Mouse (Mus musculus): ENCODE results near the gene Morn1. TPM values are rescaled to one million over a fixed set of nuclear protein-coding genes. Genes with fewer than 3 reads are reported as not detected.

Gene Morn1
- polyA plus RNA-seq, 1 experiment from 2014 or later, result 4.3 TPM

- ATAC-seq, result peak; percentile 80
- peak overlapping the region; percentile 54 for H3K4me2 ChIP-seq (ENCODE audit: low read depth, low read length)
- H3K27ac ChIP-seq (ENCODE audit: low read length), result peak overlapping the region; percentile 93
- peaks cover 20% of the 10 kb centered on the region for H3K4me1 ChIP-seq (ENCODE audit: control insufficient read depth, insufficient read depth, low read length)
- no peaks in the 10 kb centered on the region for H3K9me3 ChIP-seq (ENCODE audit: control insufficient read depth, low read length)
- H3K27me3 ChIP-seq (replicated peaks; ENCODE audit: control insufficient read depth, insufficient read depth, low read length), result no peaks in the 10 kb centered on the region
- WGBS, result 40% methylated on average over 3 of the region's 3 CpGs
- peak overlapping the region; percentile 75 for H3K9ac ChIP-seq (ENCODE audit: low read depth, low read length)
- H3K36me3 ChIP-seq (ENCODE audit: control insufficient read depth, insufficient read depth, low read length), result no peaks in the 10 kb centered on the region; the same call in 1 of the 2 replicates
- peak overlapping the region; percentile 49 for H3K4me3 ChIP-seq (ENCODE audit: low read length)
Observed at GRCm38 (mm10) chr4:155063895-155064294, 22.5 kb upstream of the Morn1 start.

DNA sequence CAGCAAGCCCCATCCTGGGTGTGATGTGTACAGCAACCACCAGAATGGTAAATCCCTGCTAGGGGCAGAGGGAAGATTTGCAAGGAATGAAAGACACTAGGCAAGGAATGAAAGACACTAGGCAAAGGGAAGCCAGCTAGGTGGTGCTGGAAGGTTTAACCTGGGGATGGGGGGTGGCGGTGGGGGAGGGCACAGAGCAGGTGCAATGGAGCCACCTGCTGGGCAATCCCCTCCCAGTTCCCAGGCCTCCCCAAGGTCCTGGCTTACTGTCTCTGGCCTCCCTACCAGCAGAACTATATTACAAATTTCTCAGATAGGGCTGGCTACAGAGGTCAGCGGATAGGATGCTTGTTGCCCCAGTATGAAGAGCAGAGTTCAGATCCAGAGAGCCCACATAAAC is 21.9 kb upstream of the Morn1 start:
- H3K36me3 ChIP-seq (ENCODE audit: control insufficient read depth, insufficient read depth, low read length), result no peaks in the 10 kb centered on the region; the same call in 1 of the 2 replicates
- peak overlapping the region; percentile 54 for H3K4me2 ChIP-seq (ENCODE audit: low read depth, low read length)
- no peaks in the 10 kb centered on the region for H3K9me3 ChIP-seq (ENCODE audit: control insufficient read depth, low read length)
- peak overlapping the region; percentile 49 for H3K4me3 ChIP-seq (ENCODE audit: low read length)
- peak overlapping the region; percentile 93 for H3K27ac ChIP-seq (ENCODE audit: low read length)
- peak overlapping the region; percentile 38; the same call in 1 of the 2 replicates for H3K9ac ChIP-seq (ENCODE audit: low read depth, low read length)
- H3K4me1 ChIP-seq (ENCODE audit: control insufficient read depth, insufficient read depth, low read length), result peaks cover 20% of the 10 kb centered on the region
- peak; percentile 7; the same call in 1 of the 2 replicates for ATAC-seq
- no peaks in the 10 kb centered on the region for H3K27me3 ChIP-seq (replicated peaks; ENCODE audit: control insufficient read depth, insufficient read depth, low read length)
- WGBS, result 45% methylated on average over 2 of the region's 2 CpGs

- 2% methylated on average over 15 of the region's 15 CpGs for WGBS
- H3K4me3 ChIP-seq (ENCODE audit: low read length), result peak overlapping the region; percentile 76
- H3K4me2 ChIP-seq (ENCODE audit: low read depth, low read length), result peak overlapping the region; percentile 81
- H3K27me3 ChIP-seq (replicated peaks; ENCODE audit: control insufficient read depth, insufficient read depth, low read length), result no peaks in the 10 kb centered on the region
- peaks cover 12% of the 10 kb centered on the region for H3K36me3 ChIP-seq (ENCODE audit: control insufficient read depth, insufficient read depth, low read length)
- peak overlapping the region; percentile 54 for H3K9ac ChIP-seq (ENCODE audit: low read depth, low read length)
- ATAC-seq, result peak; percentile 68
- peaks cover 17% of the 10 kb centered on the region for H3K4me1 ChIP-seq (ENCODE audit: control insufficient read depth, insufficient read depth, low read length)
- H3K9me3 ChIP-seq (ENCODE audit: control insufficient read depth, low read length), result no peaks in the 10 kb centered on the region
- peak overlapping the region; percentile 80 for H3K27ac ChIP-seq (ENCODE audit: low read length)
Observed at GRCm38 (mm10) chr4:155065970-155066833, 20.2 kb upstream of the Morn1 start.

DNA sequence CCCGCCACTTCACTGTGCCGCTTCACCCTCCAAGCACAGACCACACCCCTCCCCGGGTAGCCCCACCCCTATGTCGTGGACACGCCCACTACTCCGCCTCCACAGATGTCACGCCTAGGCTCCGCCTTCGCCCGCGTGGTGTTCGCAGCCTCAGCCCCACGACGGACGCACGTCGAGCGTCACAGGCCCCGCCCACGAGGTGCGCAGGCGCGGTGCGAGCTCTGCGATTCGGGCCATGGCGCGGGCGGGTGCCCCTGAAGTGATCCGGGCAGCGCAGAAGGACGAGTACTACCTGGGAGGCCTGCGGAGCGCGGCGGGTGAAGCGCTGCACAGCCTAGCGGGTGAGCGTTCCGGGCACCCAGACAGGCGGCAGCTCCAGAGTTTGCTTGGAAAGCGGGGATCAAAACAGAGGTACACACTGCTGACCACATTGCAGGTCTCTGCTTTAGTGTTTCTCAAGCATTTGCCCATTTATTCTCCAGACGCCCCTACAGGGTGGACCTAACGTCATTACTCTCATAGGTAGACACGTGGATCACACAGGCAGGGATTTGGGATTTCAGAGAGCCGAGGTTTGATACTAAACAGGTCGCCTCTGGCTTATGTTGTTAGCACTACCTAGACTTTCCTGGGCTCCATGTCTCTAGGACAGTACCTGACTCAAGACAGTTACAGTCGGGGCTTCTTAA is 19.4 kb upstream of the Morn1 start, which contains the start of gene Pex10:
Gene Pex10, plus strand, starts transcription at position 183 of the 689 bp plus-strand sequence.
- Histone ChIP-seq H3K9ac (ENCODE audit: low read depth, low read length) (peak within 1 kb of the TSS; percentile 87), H3K9me3 (ENCODE audit: control insufficient read depth, low read length) (no peaks in the 10 kb centered on the region), H3K36me3 (ENCODE audit: control insufficient read depth, insufficient read depth, low read length) (peaks cover 19% of the 10 kb centered on the region), H3K27me3 (replicated peaks; ENCODE audit: control insufficient read depth, insufficient read depth, low read length) (no peaks in the 10 kb centered on the region), H3K4me2 (ENCODE audit: low read depth, low read length) (peak within 1 kb of the TSS; percentile 81), H3K4me3 (ENCODE audit: low read length) (peak within 1 kb of the TSS; percentile 76), H3K4me1 (ENCODE audit: control insufficient read depth, insufficient read depth, low read length) (peaks cover 17% of the 10 kb centered on the region), H3K27ac (ENCODE audit: low read length) (peak within 1 kb of the TSS; percentile 80)
- peak; percentile 83 for ATAC-seq
- under 1% methylated on average over 48 of the region's 48 CpGs for WGBS

- WGBS, result 91% methylated on average over 20 of the region's 20 CpGs
- ATAC-seq, result no peak
- Histone ChIP-seq H3K4me1 (ENCODE audit: control insufficient read depth, insufficient read depth, low read length) (peaks cover 17% of the 10 kb centered on the region), H3K27ac (ENCODE audit: low read length) (no peak overlapping the region), H3K36me3 (ENCODE audit: control insufficient read depth, insufficient read depth, low read length) (peaks cover 23% of the 10 kb centered on the region), H3K4me2 (ENCODE audit: low read depth, low read length) (peak overlapping the region; percentile 68), H3K27me3 (replicated peaks; ENCODE audit: control insufficient read depth, insufficient read depth, low read length) (no peaks in the 10 kb centered on the region), H3K9me3 (ENCODE audit: control insufficient read depth, low read length) (no peaks in the 10 kb centered on the region), H3K9ac (ENCODE audit: low read depth, low read length) (peak overlapping the region; percentile 87), H3K4me3 (ENCODE audit: low read length) (no peak overlapping the region)
Observed at GRCm38 (mm10) chr4:155068357-155068972, 17.9 kb upstream of the Morn1 start.

GRCm38 (mm10) chr4:155069191-155069590 is 17.2 kb upstream of the Morn1 start:
- no peak overlapping the region for H3K9ac ChIP-seq (ENCODE audit: low read depth, low read length)
- H3K36me3 ChIP-seq (ENCODE audit: control insufficient read depth, insufficient read depth, low read length), result peaks cover 30% of the 10 kb centered on the region
- no peaks in the 10 kb centered on the region for H3K9me3 ChIP-seq (ENCODE audit: control insufficient read depth, low read length)
- H3K27ac ChIP-seq (ENCODE audit: low read length), result no peak overlapping the region; the same call in 1 of the 2 replicates
- no peak overlapping the region for H3K4me3 ChIP-seq (ENCODE audit: low read length)
- no peaks in the 10 kb centered on the region for H3K27me3 ChIP-seq (replicated peaks; ENCODE audit: control insufficient read depth, insufficient read depth, low read length)
- ATAC-seq, result no peak
- H3K4me1 ChIP-seq (ENCODE audit: control insufficient read depth, insufficient read depth, low read length), result peaks cover 17% of the 10 kb centered on the region
- no peak overlapping the region for H3K4me2 ChIP-seq (ENCODE audit: low read depth, low read length)
- 79% methylated on average over 6 of the region's 6 CpGs for WGBS

DNA sequence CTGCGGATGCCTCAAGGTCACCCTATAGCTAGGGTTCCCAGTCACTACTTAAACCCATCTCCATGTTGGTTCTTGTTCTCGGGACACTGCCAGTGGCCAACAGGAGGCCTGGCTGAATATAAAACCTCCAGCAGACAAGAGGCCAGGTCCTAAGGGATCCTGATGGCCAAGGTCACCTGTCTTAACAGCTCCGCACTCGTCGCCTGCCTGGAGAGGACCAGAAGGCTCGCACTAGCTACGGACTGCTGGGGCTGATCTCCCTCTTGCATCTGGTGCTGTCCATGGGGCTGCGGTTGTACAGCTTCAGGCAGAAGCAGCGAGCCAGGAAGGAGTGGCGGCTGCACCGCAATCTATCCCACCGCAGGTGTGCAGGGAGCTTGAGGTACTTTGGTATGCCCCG is 16.2 kb upstream of the Morn1 start:
- 91% methylated on average over 13 of the region's 13 CpGs for WGBS
- no peak overlapping the region for H3K9ac ChIP-seq (ENCODE audit: low read depth, low read length)
- no peaks in the 10 kb centered on the region for H3K27me3 ChIP-seq (replicated peaks; ENCODE audit: control insufficient read depth, insufficient read depth, low read length)
- peaks cover 17% of the 10 kb centered on the region for H3K4me1 ChIP-seq (ENCODE audit: control insufficient read depth, insufficient read depth, low read length)
- H3K4me3 ChIP-seq (ENCODE audit: low read length), result no peak overlapping the region
- no peaks in the 10 kb centered on the region for H3K9me3 ChIP-seq (ENCODE audit: control insufficient read depth, low read length)
- ATAC-seq, result no peak
- H3K4me2 ChIP-seq (ENCODE audit: low read depth, low read length), result no peak overlapping the region
- no peak overlapping the region for H3K27ac ChIP-seq (ENCODE audit: low read length)
- peaks cover 32% of the 10 kb centered on the region for H3K36me3 ChIP-seq (ENCODE audit: control insufficient read depth, insufficient read depth, low read length)

DNA sequence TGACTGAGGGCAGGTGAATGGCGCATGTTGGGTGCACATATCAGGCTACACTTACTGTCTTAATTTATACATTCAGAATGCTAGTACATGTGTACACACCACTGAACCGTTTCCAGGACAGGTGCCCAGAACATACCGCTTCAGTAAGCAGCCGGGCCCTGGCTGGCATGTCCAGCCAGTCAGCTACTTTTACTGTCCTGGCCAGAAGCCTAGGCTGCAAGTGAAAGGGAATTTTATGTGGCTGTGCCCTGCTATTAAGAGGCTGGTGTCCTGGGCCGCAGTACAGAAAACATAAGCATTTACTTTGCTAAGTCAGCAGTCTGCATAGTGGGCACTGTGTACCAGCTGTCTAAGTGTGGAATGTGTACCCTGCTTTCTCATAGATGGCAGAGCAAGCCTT is 15.5 kb upstream of the Morn1 start:
- Histone ChIP-seq H3K27me3 (replicated peaks; ENCODE audit: control insufficient read depth, insufficient read depth, low read length) (no peaks in the 10 kb centered on the region), H3K9me3 (ENCODE audit: control insufficient read depth, low read length) (no peaks in the 10 kb centered on the region), H3K4me3 (ENCODE audit: low read length) (no peak overlapping the region), H3K27ac (ENCODE audit: low read length) (no peak overlapping the region), H3K4me1 (ENCODE audit: control insufficient read depth, insufficient read depth, low read length) (peaks cover 17% of the 10 kb centered on the region), H3K4me2 (ENCODE audit: low read depth, low read length) (no peak overlapping the region), H3K36me3 (ENCODE audit: control insufficient read depth, insufficient read depth, low read length) (peaks cover 39% of the 10 kb centered on the region), H3K9ac (ENCODE audit: low read depth, low read length) (no peak overlapping the region)
- WGBS, result 89% methylated on average over 5 of the region's 5 CpGs
- ATAC-seq, result no peak

- Histone ChIP-seq H3K9me3 (ENCODE audit: control insufficient read depth, low read length) (no peaks in the 10 kb centered on the region), H3K27me3 (replicated peaks; ENCODE audit: control insufficient read depth, insufficient read depth, low read length) (no peaks in the 10 kb centered on the region), H3K4me1 (ENCODE audit: control insufficient read depth, insufficient read depth, low read length) (no peaks in the 10 kb centered on the region), H3K4me3 (ENCODE audit: low read length) (no peak overlapping the region), H3K9ac (ENCODE audit: low read depth, low read length) (no peak overlapping the region), H3K4me2 (ENCODE audit: low read depth, low read length) (no peak overlapping the region), H3K36me3 (ENCODE audit: control insufficient read depth, insufficient read depth, low read length) (peaks cover 39% of the 10 kb centered on the region), H3K27ac (ENCODE audit: low read length) (no peak overlapping the region)
- 80% methylated on average over 9 of the region's 9 CpGs for WGBS
- no peak for ATAC-seq
Observed at GRCm38 (mm10) chr4:155074418-155074817, 12.0 kb upstream of the Morn1 start.

Measured in intestine, embryonic 16.5 days (tissue).